Mouse (Mus musculus) erythroblast, embryonic 14.5 days (primary cell): ENCODE measurements around the gene Tc2n.

Experiments
- GATA1 ChIP-seq: IDR thresholded peaks from 2 replicates; pipeline ENCODE4 v1.6.1; 2012; ENCODE audit warnings: low read length, inconsistent platforms, mixed read lengths
- TAL1 ChIP-seq: IDR thresholded peaks from 3 replicates; pipeline ENCODE4 v1.6.1; 2012; ENCODE audit warnings: low read length, inconsistent platforms, mixed read lengths

GRCm38 (mm10) chr12:101758698-101759097 is 40.4 kb upstream of the Tc2n start:
- no peak for TF ChIP-seq GATA1
- no peak for TF ChIP-seq TAL1
